Mouse (Mus musculus) limb, embryonic 14.5 days (tissue): ENCODE measurements at regions not wholly inside any gene's neighbourhood (a gene's known extent, or its start where the extent isn't known, plus 50 kb on each side); places are given as distances from the start of the nearest gene placed in this dataset.

Experiments used
- ATAC-seq: fragments of 200-750 bp; cut with Nextera tagmentation; 2 replicates; pipeline ENCODE4 v1.8.0; 2017; ENCODE audit warnings: low read depth, moderate number of reproducible peaks, moderate TSS enrichment; ENCODE audit not compliant: low FRiP score
- DNase-seq: peaks from one replicate; pipeline ENCODE4 v3.0.0-alpha.2; 2015; ENCODE audit warnings: low spot score
- H3K27ac ChIP-seq: fragments of 300-500 bp; sonication (generic); replicated peaks from 2 replicates; pipeline ENCODE4 v1.5.1; 2014; ENCODE audit warnings: low read depth, mild to moderate bottlenecking, low read length, moderate library complexity, mixed read lengths
- H3K27me3 ChIP-seq: fragments of 300-500 bp; sonication (generic); 2 replicates; pipeline ENCODE4 v1.6.1; 2014; ENCODE audit warnings: low read length, mixed read lengths; ENCODE audit not compliant: control insufficient read depth, insufficient read depth
- H3K36me3 ChIP-seq: fragments of 300-500 bp; sonication (generic); 2 replicates; pipeline ENCODE4 v1.6.1; 2014; ENCODE audit warnings: mild to moderate bottlenecking, low read length, moderate library complexity, mixed read lengths; ENCODE audit not compliant: control insufficient read depth, insufficient read depth
- H3K4me1 ChIP-seq: fragments of 300-500 bp; sonication (generic); 2 replicates; pipeline ENCODE4 v1.6.1; 2014; ENCODE audit warnings: antibody characterized with exemption, low read length, mixed read lengths; ENCODE audit not compliant: control insufficient read depth, insufficient read depth
- H3K4me2 ChIP-seq: fragments of 300-500 bp; sonication (generic); replicated peaks from 2 replicates; pipeline ENCODE4 v1.6.1; 2014; ENCODE audit warnings: low read depth, mild to moderate bottlenecking, low read length, moderate library complexity; ENCODE audit not compliant: severe bottlenecking
- H3K4me3 ChIP-seq: fragments of 300-500 bp; sonication (generic); replicated peaks from 2 replicates; pipeline ENCODE4 v1.5.1; 2014; ENCODE audit warnings: low read length
- H3K9ac ChIP-seq: fragments of 300-500 bp; sonication (generic); 2 replicates; pipeline ENCODE4 v1.6.1; 2014; ENCODE audit warnings: mild to moderate bottlenecking, low read depth, low read length, moderate library complexity; ENCODE audit not compliant: severe bottlenecking
- H3K9me3 ChIP-seq: fragments of 300-500 bp; sonication (generic); 2 replicates; pipeline ENCODE4 v1.6.1; 2016; ENCODE audit warnings: low read length; ENCODE audit not compliant: control insufficient read depth
- POLR2A ChIP-seq: fragments of 200-500 bp; IDR thresholded peaks from 2 replicates; pipeline ENCODE4 v1.8.0; 2012; ENCODE audit warnings: inconsistent platforms, mild to moderate bottlenecking, moderate library complexity, borderline replicate concordance; ENCODE audit not compliant: insufficient read depth, insufficient read length; ENCODE audit errors: extremely low read depth
- whole genome bisulfite sequencing: fragments of 180-500 bp; shearing (Covaris S2); extraction: QIAGEN DNeasy Blood & Tissue Kit; methylation state at CpG from one replicate; pipeline ENCODE4 v1.1.7; 2014; 5-methylcytosine and 5-hydroxymethylcytosine counted together

GRCm38 (mm10) chr19:33022839-33023428 lies 265.6 kb downstream of the Pten start:
- no peaks in the 10 kb centered on the region for H3K36me3 ChIP-seq
- 71% methylated on average over 2 of the region's 2 CpGs for WGBS
- no peak overlapping the region for H3K4me2 ChIP-seq
- ATAC-seq (no peak), DNase-seq (no peak)
- H3K9ac ChIP-seq = no peak overlapping the region
- no peaks in the 10 kb centered on the region for H3K27me3 ChIP-seq
- H3K4me1 ChIP-seq = no peaks in the 10 kb centered on the region
- TF ChIP-seq POLR2A = no peak
- H3K9me3 ChIP-seq = no peaks in the 10 kb centered on the region
- no peak overlapping the region for H3K4me3 ChIP-seq
- no peak overlapping the region for H3K27ac ChIP-seq

GRCm38 (mm10) chr19:33029688-33030444 lies 272.6 kb downstream of the Pten start:
- WGBS = 58% methylated on average over 5 of the region's 5 CpGs

GRCm38 (mm10) chr19:33040512-33040911 lies 283.2 kb downstream of the Pten start:
- WGBS = 56% methylated on average over 5 of the region's 5 CpGs
- Histone ChIP-seq H3K9ac (no peak overlapping the region), H3K9me3 (no peaks in the 10 kb centered on the region), H3K36me3 (no peaks in the 10 kb centered on the region), H3K27ac (no peak overlapping the region), H3K4me3 (no peak overlapping the region), H3K27me3 (no peaks in the 10 kb centered on the region), H3K4me2 (no peak overlapping the region), H3K4me1 (peaks cover 12% of the 10 kb centered on the region; the same call in 1 of the 2 replicates)
- DNase-seq = no peak
- no peak for ATAC-seq
- TF ChIP-seq POLR2A = no peak

More at GRCm38 (mm10) chr19:33029688-33030444, 272.6 kb downstream of the Pten start:
- peaks cover 6% of the 10 kb centered on the region; the same call in 1 of the 2 replicates for H3K4me1 ChIP-seq
- 0 out of 2 replicates have a peak overlapping the region, but pooled peaks have one; percentile 10 for H3K4me2 ChIP-seq
- TF ChIP-seq POLR2A = no peak
- H3K36me3 ChIP-seq = no peaks in the 10 kb centered on the region
- H3K9ac ChIP-seq = no peak overlapping the region
- ATAC-seq (no peak), DNase-seq (peak; percentile 15)
- H3K27ac ChIP-seq = no peak overlapping the region
- H3K9me3 ChIP-seq = no peaks in the 10 kb centered on the region
- H3K4me3 ChIP-seq = no peak overlapping the region
- no peaks in the 10 kb centered on the region for H3K27me3 ChIP-seq

- Histone ChIP-seq H3K36me3 (no peaks in the 10 kb centered on the region), H3K27ac (no peak overlapping the region), H3K4me1 (0 out of 2 replicates have a peak, but pooled peaks cover 9% of the 10 kb centered on the region), H3K4me3 (no peak overlapping the region), H3K4me2 (no peak overlapping the region), H3K9me3 (no peaks in the 10 kb centered on the region), H3K27me3 (no peaks in the 10 kb centered on the region), H3K9ac (no peak overlapping the region)
- no peak for TF ChIP-seq POLR2A
- no peak for DNase-seq
- WGBS = 70% methylated on average over 6 of the region's 6 CpGs
- ATAC-seq = no peak
Measured at GRCm38 (mm10) chr19:33040991-33041390, 283.7 kb downstream of the Pten start.

- Histone ChIP-seq H3K9ac (no peak overlapping the region), H3K36me3 (no peaks in the 10 kb centered on the region), H3K27ac (no peak overlapping the region), H3K4me3 (no peak overlapping the region), H3K4me2 (no peak overlapping the region), H3K4me1 (0 out of 2 replicates have a peak, but pooled peaks cover 7% of the 10 kb centered on the region), H3K27me3 (no peaks in the 10 kb centered on the region), H3K9me3 (no peaks in the 10 kb centered on the region)
- TF ChIP-seq POLR2A = no peak
- WGBS = 77% methylated on average over 2 of the region's 2 CpGs
- no peak for ATAC-seq
- no peak for DNase-seq
Measured at GRCm38 (mm10) chr19:33042760-33043159, 285.5 kb downstream of the Pten start.
